Mouse (Mus musculus): ENCODE measurements at regions not wholly inside any gene's neighbourhood (a gene's known extent, or its start where the extent isn't known, plus 50 kb on each side); places are given as distances from the start of the nearest gene placed in this dataset.

DNA sequence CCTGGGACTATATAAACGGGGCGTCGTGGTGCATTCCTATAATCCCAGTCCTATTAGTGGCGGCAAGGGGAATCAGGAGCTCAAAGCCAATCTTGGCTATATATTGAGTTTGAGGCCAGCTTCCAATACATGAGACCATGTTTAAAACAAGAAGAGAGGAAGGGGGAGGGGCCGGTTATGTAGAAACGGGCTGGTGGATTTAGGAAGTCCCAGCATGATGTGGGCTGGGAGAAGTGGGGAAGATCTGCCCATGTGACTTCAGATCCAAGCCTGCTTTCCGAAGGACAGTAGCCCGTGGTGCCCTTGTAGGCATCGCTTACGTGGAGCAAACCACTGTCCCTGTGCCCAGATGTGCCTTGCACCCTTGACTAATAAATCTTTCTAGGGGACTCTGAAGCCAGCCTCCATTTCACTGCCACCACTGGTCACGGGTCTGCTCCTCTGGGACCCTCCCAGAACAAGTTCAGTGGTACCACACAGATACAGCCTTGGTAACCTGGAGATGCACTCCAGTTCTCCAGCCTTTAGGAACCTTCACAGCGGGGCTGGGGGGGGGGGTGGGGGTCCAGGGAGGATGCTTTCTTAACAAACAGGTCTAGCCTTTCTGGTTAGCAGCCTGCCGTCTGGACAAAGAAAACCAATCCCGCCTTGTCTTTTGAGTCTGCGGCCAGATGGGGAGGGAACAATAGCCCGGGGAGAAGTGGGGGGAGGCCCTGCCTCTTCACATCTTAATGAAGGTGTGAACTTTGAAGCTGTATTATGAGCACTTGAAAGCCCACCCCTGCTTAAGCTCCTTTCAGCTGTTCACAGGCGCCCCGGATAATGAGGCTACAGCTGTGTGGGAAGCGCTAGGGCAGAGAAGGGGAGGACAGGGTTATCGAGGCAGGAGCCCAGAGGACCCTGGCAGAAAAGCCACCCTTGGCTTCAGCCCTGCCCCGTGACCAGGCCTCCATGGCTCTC lies 141.2 kb upstream of the Rad23b start:
- H3K4me3 ChIP-seq = no peak overlapping the region
- no peak overlapping the region for H3K27ac ChIP-seq

DNA sequence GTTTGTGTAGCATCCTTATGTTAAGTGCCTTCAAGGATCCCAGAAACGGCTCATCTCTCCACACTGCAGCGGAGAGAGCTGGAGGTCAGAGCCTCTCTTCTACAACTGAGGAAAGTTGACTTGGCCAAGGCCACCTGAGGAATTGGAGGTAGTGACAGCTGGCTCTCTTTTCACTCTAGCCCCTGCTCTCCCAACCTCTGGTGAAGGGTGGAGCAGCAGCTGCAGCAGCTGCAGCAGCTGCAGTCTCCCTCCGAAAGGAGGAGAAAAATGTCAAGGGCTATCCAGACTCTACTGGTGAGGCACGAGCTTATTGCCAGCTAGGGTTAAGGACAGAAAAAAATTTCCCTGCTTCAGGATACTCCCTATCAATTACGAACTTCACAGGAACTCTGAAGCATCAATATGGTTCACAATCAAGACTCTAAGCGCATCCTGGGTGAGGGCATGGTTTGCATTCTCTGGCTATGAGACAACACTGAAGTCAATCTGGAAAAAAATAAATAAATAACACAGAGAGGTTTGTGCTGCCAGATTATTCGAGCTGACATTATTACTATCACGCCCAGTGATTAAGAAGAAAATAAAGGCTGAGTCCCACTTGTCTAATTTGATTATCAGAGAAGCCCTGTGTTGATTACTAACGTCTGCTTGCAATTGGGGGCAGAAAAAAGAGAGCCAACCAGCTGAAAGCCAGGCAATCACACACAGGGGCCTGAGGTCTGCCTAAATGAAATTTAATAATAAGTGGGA lies 134.2 kb upstream of the Rad23b start:
- no peaks in the 10 kb centered on the region for H3K9me3 ChIP-seq
- no peak overlapping the region for H3K9ac ChIP-seq
- H3K36me3 ChIP-seq = no peaks in the 10 kb centered on the region
- WGBS = 72% methylated on average over 9 of the region's 9 CpGs
- H3K4me2 ChIP-seq (replicated peaks) = no peak overlapping the region
- no peak for ATAC-seq (ENCODE audit: low FRiP score, low read depth)
- H3K27me3 ChIP-seq (replicated peaks) = no peaks in the 10 kb centered on the region
- H3K4me3 ChIP-seq = no peak overlapping the region
- H3K4me1 ChIP-seq = no peaks in the 10 kb centered on the region
- no peak overlapping the region for H3K27ac ChIP-seq

More for the DNA sequence above, 141.2 kb upstream of the Rad23b start:
- H3K9me3 ChIP-seq = no peaks in the 10 kb centered on the region
- no peak overlapping the region for H3K9ac ChIP-seq
- peak; percentile 57 for ATAC-seq (ENCODE audit: low FRiP score, low read depth)
- no peaks in the 10 kb centered on the region for H3K27me3 ChIP-seq (replicated peaks)
- 4% methylated on average over 21 of the region's 21 CpGs for WGBS
- H3K36me3 ChIP-seq = no peaks in the 10 kb centered on the region
- peak overlapping the region; percentile 48 for H3K4me2 ChIP-seq (replicated peaks)
- H3K4me1 ChIP-seq = peaks cover 13% of the 10 kb centered on the region

- no peak for ATAC-seq (ENCODE audit: low FRiP score, low read depth)
- no peak overlapping the region for H3K27ac ChIP-seq
- no peak overlapping the region for H3K4me3 ChIP-seq
- WGBS = 83% methylated on average over 6 of the region's 6 CpGs
- H3K9ac ChIP-seq = no peak overlapping the region
- H3K9me3 ChIP-seq = no peaks in the 10 kb centered on the region
- no peaks in the 10 kb centered on the region for H3K4me1 ChIP-seq
- H3K36me3 ChIP-seq = no peaks in the 10 kb centered on the region
- no peak overlapping the region for H3K4me2 ChIP-seq (replicated peaks)
- no peaks in the 10 kb centered on the region for H3K27me3 ChIP-seq (replicated peaks)
Observed at GRCm38 (mm10) chr4:55216175-55216545, 133.7 kb upstream of the Rad23b start.

DNA sequence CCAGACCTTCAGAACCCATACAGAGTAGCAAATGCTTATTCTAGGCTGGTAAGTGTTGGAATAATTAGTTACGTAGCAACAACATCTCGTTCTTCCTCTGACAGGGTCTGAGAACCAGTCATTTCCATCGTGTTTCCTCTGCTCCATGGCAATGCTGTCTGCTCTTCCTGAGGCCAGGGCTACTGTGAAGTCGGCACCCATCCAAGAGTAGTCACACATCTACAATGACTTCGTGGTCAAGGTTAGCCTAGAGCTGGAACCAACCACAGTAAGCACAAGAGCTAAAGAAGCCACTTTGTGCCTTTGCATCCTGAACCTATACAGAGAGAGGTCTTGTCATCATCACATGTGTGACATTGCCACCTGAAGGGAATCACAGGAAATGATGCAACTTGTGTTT lies 124.1 kb upstream of the Rad23b start:
- no peak overlapping the region for H3K4me2 ChIP-seq (replicated peaks)
- no peak overlapping the region for H3K9ac ChIP-seq
- H3K27ac ChIP-seq = no peak overlapping the region
- H3K4me1 ChIP-seq = no peaks in the 10 kb centered on the region
- WGBS = 85% methylated on average over 5 of the region's 5 CpGs
- no peaks in the 10 kb centered on the region for H3K36me3 ChIP-seq
- H3K9me3 ChIP-seq = no peaks in the 10 kb centered on the region
- H3K4me3 ChIP-seq = no peak overlapping the region
- ATAC-seq (ENCODE audit: low FRiP score, low read depth) = no peak
- no peaks in the 10 kb centered on the region for H3K27me3 ChIP-seq (replicated peaks)

GRCm38 (mm10) chr4:55227394-55227793 lies 122.4 kb upstream of the Rad23b start:
- no peak overlapping the region for H3K27ac ChIP-seq
- ATAC-seq (ENCODE audit: low FRiP score, low read depth) = no peak
- no peak overlapping the region for H3K4me3 ChIP-seq
- WGBS = 69% methylated on average over 3 of the region's 3 CpGs
- no peaks in the 10 kb centered on the region for H3K4me1 ChIP-seq
- no peak overlapping the region for H3K9ac ChIP-seq
- no peak overlapping the region for H3K4me2 ChIP-seq (replicated peaks)
- no peaks in the 10 kb centered on the region for H3K9me3 ChIP-seq
- H3K36me3 ChIP-seq = no peaks in the 10 kb centered on the region
- no peaks in the 10 kb centered on the region for H3K27me3 ChIP-seq (replicated peaks)

DNA sequence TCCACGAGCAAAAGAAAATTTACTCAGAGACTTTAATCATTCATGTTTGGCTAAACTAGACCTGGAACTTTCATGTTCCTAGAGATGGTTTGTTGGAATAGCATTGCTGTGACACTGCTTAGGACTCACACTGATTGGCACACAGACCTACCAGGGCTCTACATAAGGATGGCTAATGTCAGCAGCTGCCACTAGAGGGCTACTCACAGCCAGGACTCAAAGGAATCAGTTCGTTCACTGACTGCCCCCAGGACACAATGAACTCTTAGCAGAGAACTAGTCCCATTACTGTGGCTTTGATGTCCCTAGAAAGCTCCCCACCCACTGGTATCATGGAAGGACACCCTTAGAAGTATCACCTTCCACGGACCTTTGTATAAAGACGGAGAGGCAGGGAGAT lies 118.3 kb upstream of the Rad23b start:
- Histone ChIP-seq H3K4me3 (no peak overlapping the region), H3K9ac (no peak overlapping the region), H3K4me2 (replicated peaks) (no peak overlapping the region), H3K4me1 (no peaks in the 10 kb centered on the region), H3K27me3 (replicated peaks) (no peaks in the 10 kb centered on the region), H3K27ac (no peak overlapping the region), H3K9me3 (no peaks in the 10 kb centered on the region), H3K36me3 (no peaks in the 10 kb centered on the region)
- no peak for ATAC-seq (ENCODE audit: low FRiP score, low read depth)
- WGBS = 22% methylated on average over 4 of the region's 4 CpGs

DNA sequence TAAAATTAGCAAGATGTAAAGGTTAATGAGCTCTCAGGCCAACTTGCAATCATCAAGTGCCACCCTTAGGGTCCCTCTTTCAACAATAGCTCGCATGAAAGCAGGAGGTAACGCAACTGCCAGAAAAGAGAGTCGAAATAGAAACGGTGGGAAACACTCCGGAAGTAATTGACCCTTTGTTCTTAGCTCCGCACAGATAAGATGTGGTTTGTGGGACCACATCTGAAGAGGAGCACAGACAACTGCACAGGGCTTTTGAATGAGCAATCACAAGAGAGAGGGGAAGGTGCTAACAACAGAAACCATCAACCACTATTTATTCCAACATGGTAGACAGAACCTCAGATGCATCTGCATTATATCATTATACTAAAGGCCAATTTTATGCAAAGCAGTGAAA lies 112.0 kb upstream of the Rad23b start:
- Histone ChIP-seq H3K27ac (no peak overlapping the region), H3K4me1 (0 out of 2 replicates have a peak, but pooled peaks cover 1% of the 10 kb centered on the region), H3K4me2 (replicated peaks) (no peak overlapping the region), H3K27me3 (replicated peaks) (no peaks in the 10 kb centered on the region), H3K36me3 (no peaks in the 10 kb centered on the region), H3K9me3 (no peaks in the 10 kb centered on the region), H3K4me3 (no peak overlapping the region), H3K9ac (no peak overlapping the region)
- WGBS = 32% methylated on average over 6 of the region's 6 CpGs
- no peak for ATAC-seq (ENCODE audit: low FRiP score, low read depth)

DNA sequence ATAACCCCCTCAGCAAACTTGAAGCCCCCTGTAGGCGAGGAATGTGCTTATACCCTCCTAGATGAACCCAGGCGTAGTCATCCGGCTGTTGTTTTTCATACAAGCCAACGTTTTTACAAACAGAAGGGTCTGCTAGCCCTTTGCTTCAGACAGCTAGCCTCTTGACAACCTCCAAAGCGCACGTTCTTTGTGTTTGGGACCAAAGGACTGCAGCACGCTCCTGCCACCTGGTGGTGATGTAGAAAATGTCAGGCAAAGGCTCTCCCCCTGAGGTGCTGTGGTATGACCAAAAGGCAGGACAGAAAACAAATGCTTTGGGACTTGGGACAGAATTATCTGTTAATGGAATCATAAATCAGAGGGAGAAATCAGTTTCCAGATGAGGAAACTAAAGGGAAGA lies 109.4 kb upstream of the Rad23b start:
- WGBS = 4% methylated on average over 7 of the region's 7 CpGs
- no peak; the same call in 1 of the 2 replicates for ATAC-seq (ENCODE audit: low FRiP score, low read depth)

GRCm38 (mm10) chr4:55242331-55242730 lies 107.5 kb upstream of the Rad23b start:
- WGBS = 84% methylated on average over 4 of the region's 4 CpGs
- H3K4me2 ChIP-seq (replicated peaks) = no peak overlapping the region
- no peaks in the 10 kb centered on the region for H3K9me3 ChIP-seq
- no peaks in the 10 kb centered on the region for H3K36me3 ChIP-seq
- no peaks in the 10 kb centered on the region for H3K27me3 ChIP-seq (replicated peaks)
- no peak overlapping the region for H3K27ac ChIP-seq
- ATAC-seq (ENCODE audit: low FRiP score, low read depth) = no peak
- H3K4me3 ChIP-seq = no peak overlapping the region
- peaks cover 15% of the 10 kb centered on the region; the same call in 1 of the 2 replicates for H3K4me1 ChIP-seq
- no peak overlapping the region for H3K9ac ChIP-seq

More for the DNA sequence above, 109.4 kb upstream of the Rad23b start:
- Histone ChIP-seq H3K9ac (no peak overlapping the region; the same call in 1 of the 2 replicates), H3K36me3 (no peaks in the 10 kb centered on the region), H3K4me2 (replicated peaks) (no peak overlapping the region), H3K27ac (no peak overlapping the region), H3K9me3 (no peaks in the 10 kb centered on the region), H3K4me3 (no peak overlapping the region), H3K4me1 (peaks cover 15% of the 10 kb centered on the region; the same call in 1 of the 2 replicates), H3K27me3 (replicated peaks) (no peaks in the 10 kb centered on the region)

DNA sequence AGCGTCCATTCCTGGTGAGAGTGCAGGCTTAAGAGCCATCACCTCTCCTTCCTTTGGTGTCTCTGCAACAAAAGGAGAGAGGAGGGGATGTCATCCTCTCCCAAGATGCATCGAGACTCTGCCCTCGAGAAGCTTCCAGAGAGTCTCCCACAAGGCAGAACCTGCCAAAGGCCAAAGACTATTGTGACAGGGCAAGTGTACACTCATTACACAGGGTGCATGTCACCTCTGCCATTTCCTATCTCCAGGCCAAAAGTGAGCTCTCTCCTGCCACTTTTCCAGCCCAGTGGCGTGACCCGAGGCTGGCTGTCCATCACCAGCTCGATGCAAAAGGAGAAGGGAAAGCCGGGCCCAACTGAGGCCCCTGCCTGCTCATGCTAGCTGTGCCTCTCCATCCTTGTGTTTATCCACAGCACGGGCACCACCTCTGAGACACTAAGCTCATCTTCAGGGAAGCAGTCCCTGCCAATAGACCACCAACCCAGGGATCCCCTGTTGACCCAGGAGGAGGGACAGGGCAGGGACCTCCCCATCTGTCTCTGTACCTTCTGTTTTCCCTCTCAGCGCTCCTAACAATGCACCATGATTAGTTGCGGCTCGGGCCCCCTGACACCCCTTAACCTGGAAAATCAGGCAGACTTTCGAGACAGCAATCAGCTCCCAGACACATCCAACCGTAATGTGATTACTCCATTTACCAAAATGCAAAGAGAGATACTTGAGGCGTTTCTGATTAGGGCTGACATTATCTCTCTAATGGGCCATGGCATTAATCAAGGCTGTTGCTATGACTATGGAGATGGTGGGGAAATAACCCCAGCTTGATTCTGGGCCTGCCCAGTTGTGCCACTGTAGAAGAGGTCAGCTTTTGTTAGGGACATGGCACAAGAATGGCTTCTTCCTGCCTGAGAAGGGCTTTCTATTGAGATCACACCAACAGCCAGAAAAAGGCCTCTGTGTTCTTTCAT lies 106.5 kb upstream of the Rad23b start:
- no peak overlapping the region for H3K27ac ChIP-seq
- peak; percentile 52; the same call in 1 of the 2 replicates for ATAC-seq (ENCODE audit: low FRiP score, low read depth)
- no peaks in the 10 kb centered on the region for H3K36me3 ChIP-seq
- H3K4me2 ChIP-seq (replicated peaks) = no peak overlapping the region
- H3K27me3 ChIP-seq (replicated peaks) = no peaks in the 10 kb centered on the region
- no peak overlapping the region for H3K4me3 ChIP-seq
- H3K9ac ChIP-seq = no peak overlapping the region
- no peaks in the 10 kb centered on the region for H3K9me3 ChIP-seq
- peaks cover 15% of the 10 kb centered on the region; the same call in 1 of the 2 replicates for H3K4me1 ChIP-seq
- 44% methylated on average over 14 of the region's 14 CpGs for WGBS

GRCm38 (mm10) chr4:55245789-55246188 lies 104.1 kb upstream of the Rad23b start:
- H3K9me3 ChIP-seq = no peaks in the 10 kb centered on the region
- H3K4me3 ChIP-seq = no peak overlapping the region
- H3K36me3 ChIP-seq = no peaks in the 10 kb centered on the region
- no peak overlapping the region for H3K9ac ChIP-seq
- peaks cover 15% of the 10 kb centered on the region; the same call in 1 of the 2 replicates for H3K4me1 ChIP-seq
- no peak overlapping the region for H3K27ac ChIP-seq
- 84% methylated on average over 10 of the region's 10 CpGs for WGBS
- ATAC-seq (ENCODE audit: low FRiP score, low read depth) = no peak
- H3K4me2 ChIP-seq (replicated peaks) = no peak overlapping the region
- H3K27me3 ChIP-seq (replicated peaks) = no peaks in the 10 kb centered on the region

Measured in neural tube, embryonic 12.5 days (tissue).